Mouse (Mus musculus): ENCODE results near the gene Hist1h4h. TPM values are rescaled to one million over a fixed set of nuclear protein-coding genes. Genes with fewer than 3 reads are reported as not detected.

Hist1h4h gene
- polyA plus RNA-seq (2011; ENCODE audit: insufficient read depth, insufficient read length, low replicate concordance, missing spikeins): 23.3 and 39.5 TPM in 2 replicates

- peaks cover 1% of the 10 kb centered on the region; the same call in 1 of the 2 replicates for H3K4me1 ChIP-seq (ENCODE audit: control insufficient read depth, insufficient read depth, low read length)
- peak within 1 kb of the TSS; percentile 96 for H3K27ac ChIP-seq (ENCODE audit: control insufficient read depth, insufficient read depth, low read depth, low read length, poor library complexity)
- H3K4me3 ChIP-seq (replicated peaks; ENCODE audit: control insufficient read depth, low read depth, low read length): peak within 1 kb of the TSS; percentile 68
- TF ChIP-seq CTCF (IDR thresholded peaks at IDR 0.05; ENCODE audit: control insufficient read depth, insufficient read depth, low read length) (no peak), POLR2A (IDR thresholded peaks at IDR 0.05; ENCODE audit: borderline replicate concordance, control insufficient read depth, low read depth, low read length) (peak; percentile 100)
- under 1% methylated on average over 62 of the region's 70 CpGs for WGBS
These were observed at the start of gene Hist1h4h for GRCm38 (mm10) chr13:23530901-23531875. Gene Hist1h4h, plus strand, starts transcription at chr13:23531050.

DNA sequence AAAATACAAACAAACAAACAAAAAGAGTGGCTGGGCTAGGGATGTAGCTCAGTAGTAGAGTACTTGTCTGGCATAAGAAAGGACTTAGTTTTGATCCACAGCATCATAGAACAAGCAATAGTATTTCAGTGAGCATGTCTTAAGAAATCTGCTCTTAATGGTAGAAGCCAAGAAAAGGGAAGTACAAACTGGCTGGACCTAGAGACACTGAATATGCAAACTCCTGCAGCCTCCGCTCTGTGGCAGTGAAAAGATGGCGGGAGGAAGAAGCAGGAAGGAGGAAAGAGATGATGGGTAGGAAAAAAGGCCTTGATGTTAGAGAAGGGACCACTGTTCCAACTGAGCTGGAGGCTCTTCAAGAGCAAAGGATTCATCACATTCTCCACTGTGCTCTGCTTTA, 47.7 kb upstream of the Hist1h4h start:
- H3K4me3 ChIP-seq (replicated peaks; ENCODE audit: control insufficient read depth, low read depth, low read length): no peak overlapping the region
- H3K27ac ChIP-seq (ENCODE audit: control insufficient read depth, insufficient read depth, low read depth, low read length, poor library complexity): no peak overlapping the region
- WGBS: 40% methylated on average over 2 of the region's 2 CpGs
- no peaks in the 10 kb centered on the region for H3K4me1 ChIP-seq (ENCODE audit: control insufficient read depth, insufficient read depth, low read length)
- TF ChIP-seq CTCF (IDR thresholded peaks at IDR 0.05; ENCODE audit: control insufficient read depth, insufficient read depth, low read length) (no peak), POLR2A (IDR thresholded peaks at IDR 0.05; ENCODE audit: borderline replicate concordance, control insufficient read depth, low read depth, low read length) (no peak)

DNA sequence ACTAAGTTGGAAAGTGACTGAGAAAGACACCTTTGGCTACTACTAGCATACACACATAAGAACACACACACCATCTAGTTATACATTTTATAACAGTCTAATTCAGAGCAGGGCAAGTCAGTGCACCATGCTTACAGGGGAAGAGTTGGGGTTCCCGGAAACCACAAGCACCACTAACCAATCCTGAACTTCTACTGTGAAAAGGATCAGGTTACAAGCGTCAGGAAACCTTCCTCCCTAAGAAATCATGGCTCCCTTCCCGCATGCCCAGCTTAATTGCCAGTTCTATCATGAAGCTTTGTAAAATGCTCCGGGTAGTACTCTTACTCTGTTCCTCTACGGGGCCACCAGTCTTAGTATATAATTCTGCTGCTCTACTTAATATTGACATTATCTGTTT, 45.6 kb upstream of the Hist1h4h start:
- TF ChIP-seq POLR2A (IDR thresholded peaks at IDR 0.05; ENCODE audit: borderline replicate concordance, control insufficient read depth, low read depth, low read length): no peak
- no peak for TF ChIP-seq CTCF (IDR thresholded peaks at IDR 0.05; ENCODE audit: control insufficient read depth, insufficient read depth, low read length)
- WGBS: 36% methylated on average over 5 of the region's 5 CpGs
- Histone ChIP-seq H3K27ac (ENCODE audit: control insufficient read depth, insufficient read depth, low read depth, low read length, poor library complexity) (no peak overlapping the region), H3K4me3 (replicated peaks; ENCODE audit: control insufficient read depth, low read depth, low read length) (no peak overlapping the region), H3K4me1 (ENCODE audit: control insufficient read depth, insufficient read depth, low read length) (no peaks in the 10 kb centered on the region)

- H3K4me1 ChIP-seq (ENCODE audit: control insufficient read depth, insufficient read depth, low read length): no peaks in the 10 kb centered on the region
- no peak within 1 kb of the TSS for H3K27ac ChIP-seq (ENCODE audit: control insufficient read depth, insufficient read depth, low read depth, low read length, poor library complexity)
- WGBS: 11% methylated on average over 14 of the region's 14 CpGs
- no peak within 1 kb of the TSS for H3K4me3 ChIP-seq (replicated peaks; ENCODE audit: control insufficient read depth, low read depth, low read length)
- TF ChIP-seq POLR2A (IDR thresholded peaks at IDR 0.05; ENCODE audit: borderline replicate concordance, control insufficient read depth, low read depth, low read length) (no peak), CTCF (IDR thresholded peaks at IDR 0.05; ENCODE audit: control insufficient read depth, insufficient read depth, low read length) (no peak)
These were observed 42.2 kb upstream of the Hist1h4h start, which contains the start of gene Btn2a2 for GRCm38 (mm10) chr13:23488400-23489322. Gene Btn2a2, minus strand, starts transcription at chr13:23488857.

DNA sequence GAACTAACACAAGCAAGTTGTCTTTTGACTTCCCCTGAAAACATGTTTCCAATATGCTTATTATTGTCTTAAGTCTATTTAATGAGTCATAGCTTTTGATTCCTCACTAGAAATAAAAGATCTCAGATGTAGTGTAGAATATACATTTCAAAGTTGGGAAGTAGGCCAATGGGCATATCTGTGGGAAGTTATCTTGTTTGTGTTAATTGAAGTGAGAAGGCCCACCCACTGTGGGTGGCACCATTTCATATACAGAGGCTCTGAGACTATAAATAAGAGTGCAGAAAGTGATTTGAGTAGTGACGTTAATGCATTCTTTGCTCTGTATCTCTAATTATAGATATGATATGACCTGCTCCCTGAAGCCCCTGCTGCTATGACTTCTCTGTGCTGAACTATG, 40.0 kb upstream of the Hist1h4h start:
- Histone ChIP-seq H3K4me3 (replicated peaks; ENCODE audit: control insufficient read depth, low read depth, low read length) (no peak overlapping the region), H3K4me1 (ENCODE audit: control insufficient read depth, insufficient read depth, low read length) (no peaks in the 10 kb centered on the region), H3K27ac (ENCODE audit: control insufficient read depth, insufficient read depth, low read depth, low read length, poor library complexity) (no peak overlapping the region)
- 58% methylated on average over 1 of the region's 1 CpGs for WGBS
- TF ChIP-seq CTCF (IDR thresholded peaks at IDR 0.05; ENCODE audit: control insufficient read depth, insufficient read depth, low read length): no peak

GRCm38 (mm10) chr13:23491263-23491662, 39.6 kb upstream of the Hist1h4h start:
- H3K27ac ChIP-seq (ENCODE audit: control insufficient read depth, insufficient read depth, low read depth, low read length, poor library complexity): no peak overlapping the region
- H3K4me3 ChIP-seq (replicated peaks; ENCODE audit: control insufficient read depth, low read depth, low read length): no peak overlapping the region
- WGBS: 41% methylated on average over 1 of the region's 1 CpGs
- H3K4me1 ChIP-seq (ENCODE audit: control insufficient read depth, insufficient read depth, low read length): no peaks in the 10 kb centered on the region
- no peak for TF ChIP-seq POLR2A (IDR thresholded peaks at IDR 0.05; ENCODE audit: borderline replicate concordance, control insufficient read depth, low read depth, low read length)
- TF ChIP-seq CTCF (IDR thresholded peaks at IDR 0.05; ENCODE audit: control insufficient read depth, insufficient read depth, low read length): no peak

GRCm38 (mm10) chr13:23491990-23492389, 38.9 kb upstream of the Hist1h4h start:
- WGBS: 32% methylated on average over 14 of the region's 14 CpGs
- no peak overlapping the region for H3K27ac ChIP-seq (ENCODE audit: control insufficient read depth, insufficient read depth, low read depth, low read length, poor library complexity)
- H3K4me3 ChIP-seq (replicated peaks; ENCODE audit: control insufficient read depth, low read depth, low read length): no peak overlapping the region
- no peak for TF ChIP-seq POLR2A (IDR thresholded peaks at IDR 0.05; ENCODE audit: borderline replicate concordance, control insufficient read depth, low read depth, low read length)
- TF ChIP-seq CTCF (IDR thresholded peaks at IDR 0.05; ENCODE audit: control insufficient read depth, insufficient read depth, low read length): no peak
- no peaks in the 10 kb centered on the region for H3K4me1 ChIP-seq (ENCODE audit: control insufficient read depth, insufficient read depth, low read length)

GRCm38 (mm10) chr13:23495526-23495925, 35.3 kb upstream of the Hist1h4h start:
- Histone ChIP-seq H3K4me3 (replicated peaks; ENCODE audit: control insufficient read depth, low read depth, low read length) (no peak overlapping the region), H3K27ac (ENCODE audit: control insufficient read depth, insufficient read depth, low read depth, low read length, poor library complexity) (no peak overlapping the region), H3K4me1 (ENCODE audit: control insufficient read depth, insufficient read depth, low read length) (no peaks in the 10 kb centered on the region)
- TF ChIP-seq POLR2A (IDR thresholded peaks at IDR 0.05; ENCODE audit: borderline replicate concordance, control insufficient read depth, low read depth, low read length): no peak
- no peak for TF ChIP-seq CTCF (IDR thresholded peaks at IDR 0.05; ENCODE audit: control insufficient read depth, insufficient read depth, low read length)
- WGBS: 83% methylated on average over 6 of the region's 6 CpGs
